In the genomic region with DNA sequence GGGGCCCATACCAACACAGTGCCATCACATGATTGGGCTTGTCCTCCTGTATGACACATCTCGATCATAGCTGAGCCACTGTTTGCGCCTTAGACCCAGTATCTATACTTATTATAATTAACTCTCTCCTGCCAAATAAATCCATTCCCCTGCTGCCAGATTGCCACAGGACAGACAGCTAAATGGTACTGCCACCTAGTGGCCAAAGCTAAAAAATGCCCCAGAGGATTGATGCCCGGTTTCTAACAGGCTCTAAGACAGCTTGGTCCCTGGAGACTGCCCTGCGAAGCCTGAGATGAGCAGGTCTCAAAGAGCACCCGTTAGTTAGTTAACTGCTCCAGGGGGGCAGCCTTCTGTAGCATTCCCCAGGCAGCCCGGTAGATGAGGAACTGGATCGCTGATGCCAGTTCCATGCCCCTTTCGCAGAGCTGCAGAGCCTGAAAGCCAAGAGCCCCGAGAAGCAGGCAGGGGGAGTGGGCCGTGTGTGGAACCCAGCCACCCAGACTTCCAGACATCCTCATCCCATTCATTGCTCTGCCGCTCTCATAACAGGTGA, we compare ENCODE assay signal across 9 mouse cellular contexts. TPM values are rescaled to one million over a fixed set of nuclear protein-coding genes. Genes with fewer than 3 reads are reported as not detected.
DNase-seq lines count a peak whose midpoint lies in the region; ATAC-seq and TF ChIP-seq lines count a peak whose summit lies in the region.
"Had no signal": no experiment of that assay in that cellular context is flagged by ENCODE, and none has a peak within 500 bp of the region (broad histone marks: within the 10 kb centered on the region; RNA-seq: fewer than 3 reads in every experiment).

No protein-coding gene starts in this region.

- TF ChIP-seq POLR2A in small intestine, adult 2 months (IDR thresholded peaks at IDR 0.05; ENCODE audit: low read depth, low read length), result no peak

- no peak overlapping the region for H3K4me2 ChIP-seq in midbrain, embryonic 11.5 days
- H3K4me2 ChIP-seq in midbrain, embryonic 15.5 days, result no peak overlapping the region
- H3K4me2 ChIP-seq in liver, postnatal 0 days (ENCODE audit: low read depth, low read length), result peak overlapping the region; percentile 47; the same call in 1 of the 2 replicates
- H3K4me2 ChIP-seq: hindbrain, embryonic 15.5 days; stomach, embryonic 15.5 days had no signal

- intact Hi-C loops in heart, postnatal 36 days (cut with DNase I), result loop anchor here (1.0 to 10.0 kb wide), 4 partner anchors 38 to 431 kb away; no protein-coding TSS in a partner anchor

- TF ChIP-seq EP300 in liver, postnatal 0 days (IDR thresholded peaks at IDR 0.05; ENCODE audit: low read depth), result no peak

- ATAC-seq in midbrain, embryonic 11.5 days (ENCODE audit: low FRiP score), result peak; percentile 49; the same call in 1 of the 2 replicates
- ATAC-seq in midbrain, embryonic 15.5 days (replicated peaks), result no peak
- peak; percentile 46; the same call in 1 of the 2 replicates for ATAC-seq in liver, postnatal 0 days

- H3K9ac ChIP-seq in midbrain, embryonic 11.5 days (ENCODE audit: low read length), result no peak overlapping the region
- no peak overlapping the region for H3K9ac ChIP-seq in midbrain, embryonic 15.5 days
- H3K9ac ChIP-seq in liver, postnatal 0 days (replicated peaks), result no peak overlapping the region
- H3K9ac ChIP-seq: hindbrain, embryonic 15.5 days; stomach, embryonic 15.5 days had no signal

- 30% methylated on average over 11 of the region's 11 CpGs for WGBS in midbrain, embryonic 11.5 days
- WGBS in midbrain, embryonic 15.5 days, result 30% methylated on average over 11 of the region's 11 CpGs
- WGBS in liver, postnatal 0 days (ENCODE audit: insufficient replicate concordance), result 31% methylated on average over 11 of the region's 11 CpGs
- 39% methylated on average over 11 of the region's 11 CpGs for WGBS in small intestine, adult 2 months

- peak; percentile 87 for TF ChIP-seq CTCF in liver, postnatal 0 days (IDR thresholded peaks at IDR 0.05; ENCODE audit: low read depth)
- TF ChIP-seq CTCF in small intestine, adult 2 months (IDR thresholded peaks at IDR 0.05; ENCODE audit: extremely low read depth, insufficient read length, insufficient replicate concordance, low read depth, low read length), result peak; percentile 71; the same call in 1 of the 2 replicates

- H3K36me3 ChIP-seq in midbrain, embryonic 11.5 days (ENCODE audit: control insufficient read depth, insufficient read depth, low read length), result no peaks in the 10 kb centered on the region
- 0 out of 2 replicates have a peak, but pooled peaks cover 2% of the 10 kb centered on the region for H3K36me3 ChIP-seq in midbrain, embryonic 15.5 days (replicated peaks)
- no peaks in the 10 kb centered on the region for H3K36me3 ChIP-seq in liver, postnatal 0 days (replicated peaks; ENCODE audit: insufficient read depth, low read length)
- no peaks in the 10 kb centered on the region for H3K36me3 ChIP-seq in small intestine, adult 2 months (ENCODE audit: control insufficient read depth, insufficient read depth, low read length)
- H3K36me3 ChIP-seq: stomach, embryonic 15.5 days had no signal

- H3K27me3 ChIP-seq in midbrain, embryonic 11.5 days (ENCODE audit: control insufficient read depth, insufficient read depth, low read length), result peaks cover 37% of the 10 kb centered on the region
- peaks cover 48% of the 10 kb centered on the region for H3K27me3 ChIP-seq in midbrain, embryonic 15.5 days (replicated peaks)
- H3K27me3 ChIP-seq in liver, postnatal 0 days (ENCODE audit: insufficient read depth, low read length), result peaks cover 16% of the 10 kb centered on the region
- H3K27me3 ChIP-seq in small intestine, adult 2 months (ENCODE audit: control insufficient read depth, insufficient read depth, low read length), result peaks cover 7% of the 10 kb centered on the region

- H3K4me3 ChIP-seq in midbrain, embryonic 11.5 days (ENCODE audit: low read depth, low read length), result no peak overlapping the region
- no peak overlapping the region for H3K4me3 ChIP-seq in midbrain, embryonic 15.5 days
- H3K4me3 ChIP-seq in liver, postnatal 0 days (ENCODE audit: low read depth, low read length), result no peak overlapping the region
- H3K4me3 ChIP-seq in small intestine, adult 2 months (ENCODE audit: low read depth, low read length), result no peak overlapping the region
- H3K4me3 ChIP-seq: hindbrain, embryonic 15.5 days; stomach, embryonic 15.5 days had no signal

- peak; percentile 93 for DNase-seq in midbrain, embryonic 11.5 days (ENCODE audit: low spot score, missing footprints)
- DNase-seq in R1 (ENCODE audit: low read depth, low spot score), result peak; percentile 85
- peak; percentile 71 to 75 for DNase-seq in cerebellum, postnatal 14 days
- DNase-seq in heart, postnatal 36 days, result peak; percentile 52 to 65
- peak; percentile 72 for DNase-seq in liver, postnatal 0 days

- no peaks in the 10 kb centered on the region for H3K9me3 ChIP-seq in midbrain, embryonic 11.5 days (ENCODE audit: control insufficient read depth, low read length)
- H3K9me3 ChIP-seq in midbrain, embryonic 15.5 days, result no peaks in the 10 kb centered on the region
- no peaks in the 10 kb centered on the region for H3K9me3 ChIP-seq in liver, postnatal 0 days (ENCODE audit: low read length)
- H3K9me3 ChIP-seq: hindbrain, embryonic 15.5 days; stomach, embryonic 15.5 days had no signal

- H3K4me1 ChIP-seq in midbrain, embryonic 11.5 days (ENCODE audit: control insufficient read depth, insufficient read depth, low read length), result peaks cover 3% of the 10 kb centered on the region; the same call in 1 of the 2 replicates
- H3K4me1 ChIP-seq in midbrain, embryonic 15.5 days, result peaks cover 16% of the 10 kb centered on the region
- peaks cover 26% of the 10 kb centered on the region for H3K4me1 ChIP-seq in liver, postnatal 0 days (ENCODE audit: insufficient read depth)
- peaks cover 4% of the 10 kb centered on the region for H3K4me1 ChIP-seq in small intestine, adult 2 months (ENCODE audit: control insufficient read depth, insufficient read depth, insufficient read length, low read length)

- no peak overlapping the region for H3K27ac ChIP-seq in midbrain, embryonic 11.5 days (ENCODE audit: low read depth, low read length)
- H3K27ac ChIP-seq in midbrain, embryonic 15.5 days, result no peak overlapping the region
- no peak overlapping the region for H3K27ac ChIP-seq in liver, postnatal 0 days (ENCODE audit: low read depth)
- no peak overlapping the region for H3K27ac ChIP-seq in small intestine, adult 2 months (ENCODE audit: insufficient read depth, low read depth, low read length)
- H3K27ac ChIP-seq: hindbrain, embryonic 15.5 days; stomach, embryonic 15.5 days had no signal

RNA-seq across cellular contexts. Expression of a gene that starts 8.0 kb away (rescaled TPM):
- not detected in 2 replicates for polyA plus RNA-seq in midbrain, embryonic 11.5 days (2014; fragmentation: Nextera tagmentation; extraction: Ambion mirVana)
- not detected in 2 replicates for polyA plus RNA-seq in midbrain, embryonic 15.5 days (2015; fragmentation: Nextera tagmentation; extraction: Ambion mirVana)
- 1 to 10 TPM; 1.4 to 2.5 TPM for total RNA-seq in heart, postnatal 36 days (2021)
- 0.02 TPM in 1 of 2 replicates, not detected in the other for polyA plus RNA-seq in liver, postnatal 0 days (2015; fragmentation: Nextera tagmentation; extraction: Ambion mirVana)
- 0.13 and 1.4 TPM in 2 replicates for polyA plus RNA-seq in small intestine, adult 2 months (2012; rRNA removed)

RNA-seq across cellular contexts. Expression of a gene that starts 32.5 kb away (rescaled TPM):
- 0.20 and 0.33 TPM in 2 replicates for polyA plus RNA-seq in midbrain, embryonic 11.5 days (2014; fragmentation: Nextera tagmentation; extraction: Ambion mirVana)
- polyA plus RNA-seq in midbrain, embryonic 15.5 days (2015; fragmentation: Nextera tagmentation; extraction: Ambion mirVana), result 0.43 and 0.71 TPM in 2 replicates
- 1 to 10 TPM; 1.9 to 2.7 TPM for total RNA-seq in heart, postnatal 36 days (2021)
- 1.7 and 1.9 TPM in 2 replicates for polyA plus RNA-seq in liver, postnatal 0 days (2015; fragmentation: Nextera tagmentation; extraction: Ambion mirVana)
- polyA plus RNA-seq in small intestine, adult 2 months (2012; rRNA removed), result 2.9 and 6.2 TPM in 2 replicates

RNA-seq across cellular contexts. Expression of a gene that starts 32.7 kb away (rescaled TPM):
- 1.2 and 1.4 TPM in 2 replicates for polyA plus RNA-seq in midbrain, embryonic 11.5 days (2014; fragmentation: Nextera tagmentation; extraction: Ambion mirVana)
- 67.8 and 69.1 TPM in 2 replicates for polyA plus RNA-seq in midbrain, embryonic 15.5 days (2015; fragmentation: Nextera tagmentation; extraction: Ambion mirVana)
- total RNA-seq in heart, postnatal 36 days (2021), result 10 to 100 TPM; 10.1 to 13.0 TPM
- polyA plus RNA-seq in liver, postnatal 0 days (2015; fragmentation: Nextera tagmentation; extraction: Ambion mirVana), result 0.08 and 0.15 TPM in 2 replicates
- polyA plus RNA-seq in small intestine, adult 2 months (2012; rRNA removed), result 1.8 and 2.0 TPM in 2 replicates

RNA-seq across cellular contexts. Expression of a gene that starts 49.8 kb away (rescaled TPM):
- 36.0 and 39.9 TPM in 2 replicates for polyA plus RNA-seq in midbrain, embryonic 11.5 days (2014; fragmentation: Nextera tagmentation; extraction: Ambion mirVana)
- polyA plus RNA-seq in midbrain, embryonic 15.5 days (2015; fragmentation: Nextera tagmentation; extraction: Ambion mirVana), result 20.5 and 21.6 TPM in 2 replicates
- total RNA-seq in heart, postnatal 36 days (2021), result 10 to 100 TPM; 27.2 to 29.6 TPM
- 14.0 and 14.7 TPM in 2 replicates for polyA plus RNA-seq in liver, postnatal 0 days (2015; fragmentation: Nextera tagmentation; extraction: Ambion mirVana)
- 6.2 and 8.8 TPM in 2 replicates for polyA plus RNA-seq in small intestine, adult 2 months (2012; rRNA removed)

Comparison
In these comparisons a context has a peak if more than half of its experiments do, and no peak if none do; other contexts are left out.
1. RNA of a gene that starts 32.7 kb away (polyA plus RNA-seq): 67.8 to 69.1 TPM in midbrain, embryonic 15.5 days; 1.8 to 2.0 TPM in small intestine, adult 2 months, 1.2 to 1.4 TPM in midbrain, embryonic 11.5 days and 0.08 to 0.15 TPM in liver, postnatal 0 days; every median in the first group is over 10 times any median in the second.
2. Peak in every context shown above with its lines, with median percentiles within 50 percentile points of each other: DNase-seq.